Mouse (Mus musculus) adrenal gland, adult 8-10 months (tissue): ENCODE results near the gene Zfp467. TPM values are rescaled to one million over a fixed set of nuclear protein-coding genes. Genes with fewer than 3 reads are reported as not detected.
A peak's percentile ranks its signal among the peaks of the same experiment; 100 is the strongest.

Experiments used
- DNase-seq: peaks from one replicate; pipeline ENCODE4 v3.0.0; 2022
- total RNA-seq, 4 experiments: library from RNA; stranded (reverse); gene quantifications; 2 replicates each; pipeline ENCODE4 v1.2.4; 2022

Gene Zfp467
- 10 to 100 TPM; 56.7 to 68.0 (median 60.6) TPM for total RNA-seq

DNA sequence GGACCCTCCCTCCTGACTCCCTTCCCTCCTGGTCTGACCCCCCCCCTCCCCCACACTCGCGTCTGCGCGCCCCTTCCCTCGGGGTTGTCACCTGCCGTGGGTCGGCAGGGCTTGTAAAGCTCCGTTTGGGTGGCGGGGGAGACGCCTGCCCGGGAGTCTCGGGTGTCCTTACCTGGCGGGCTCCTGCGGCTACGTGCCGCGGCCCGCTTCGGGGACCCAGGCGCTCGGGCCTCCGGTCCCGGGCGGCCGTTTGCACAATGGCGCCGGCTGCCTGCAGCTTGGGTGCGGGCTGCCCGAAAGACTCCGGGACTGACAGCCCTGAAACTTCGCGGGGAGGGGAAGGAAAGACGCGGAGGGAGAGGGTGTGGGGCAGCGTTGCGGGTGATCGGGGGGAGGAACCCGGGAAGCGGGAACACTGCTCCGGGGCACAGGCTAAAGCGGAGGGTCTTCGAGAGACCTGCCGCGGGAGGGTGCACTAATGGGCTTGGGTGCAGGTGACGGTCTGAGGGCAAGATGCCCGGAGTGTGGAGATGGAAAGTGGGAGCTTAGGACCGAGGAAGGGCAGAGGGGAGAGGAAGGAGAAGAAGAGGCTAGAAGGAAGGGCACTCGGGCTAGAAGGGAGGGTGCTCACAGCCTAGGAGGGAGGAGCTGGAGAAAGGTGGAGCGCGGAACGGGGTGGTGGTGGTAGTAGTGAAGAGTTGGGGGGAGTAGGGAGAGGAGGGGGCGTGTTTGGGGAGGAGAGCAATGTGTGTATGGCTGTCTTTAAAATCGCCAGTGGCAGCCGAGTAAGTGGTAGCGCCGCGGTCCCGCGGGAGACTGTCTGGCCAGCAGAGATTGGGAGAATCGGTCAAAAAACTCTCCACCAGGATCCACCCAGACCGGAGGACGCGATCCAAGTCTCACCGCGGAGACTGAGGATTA is at the start of gene Zfp467:
TSS of gene Zfp467 (minus strand) at position 645 of the 921 bp plus-strand sequence.
- DNase-seq: peak; percentile 61

DNA sequence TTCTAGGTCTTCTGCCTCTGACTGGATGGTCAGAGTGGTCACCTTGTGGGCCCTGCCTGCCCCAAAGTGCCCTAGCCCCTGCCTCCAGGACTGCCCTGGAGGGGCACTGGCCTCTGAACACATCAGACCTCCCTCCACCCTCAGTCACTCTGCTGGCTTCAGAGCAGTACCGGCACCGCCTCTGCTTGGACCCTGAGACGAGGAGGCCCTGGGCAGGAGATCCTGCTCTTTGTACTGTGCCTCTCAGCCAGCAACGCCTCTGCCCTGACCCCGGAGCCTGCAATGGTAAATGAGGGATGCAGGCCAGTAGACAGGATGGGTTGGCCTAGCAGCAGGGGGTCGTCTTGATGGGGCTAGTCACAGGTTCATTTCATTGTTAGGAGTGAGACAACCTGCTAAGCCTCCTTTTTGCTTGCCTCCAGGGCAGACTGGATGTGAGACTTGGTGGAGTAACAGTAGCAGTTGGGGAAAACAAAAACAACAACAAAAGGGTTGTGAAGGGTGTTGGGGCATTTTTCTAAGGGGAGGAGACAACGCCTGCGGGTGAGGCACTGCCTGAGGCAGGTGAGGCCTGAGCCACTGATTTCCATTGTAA is 47.6 kb upstream of the Zfp467 start:
- no peak for DNase-seq

DNA sequence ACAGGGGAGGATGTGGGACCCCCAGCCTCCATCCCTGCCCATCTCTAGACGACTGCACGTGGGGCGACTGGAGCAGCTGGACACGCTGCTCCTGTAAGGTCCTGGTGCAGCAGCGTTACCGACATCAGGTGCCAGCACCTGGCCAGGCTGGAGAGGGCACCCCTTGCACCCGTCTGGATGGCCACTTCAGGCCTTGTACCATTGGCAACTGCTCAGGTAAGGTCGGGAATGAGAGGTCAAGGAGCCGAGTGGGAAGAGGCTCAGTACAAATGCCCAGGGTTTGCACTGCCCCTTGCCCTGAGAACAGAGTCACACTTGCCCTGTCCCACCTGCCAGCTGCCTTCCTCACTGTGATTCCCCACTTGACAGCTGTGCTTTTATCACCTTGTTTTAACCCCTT is 45.7 kb upstream of the Zfp467 start:
- DNase-seq: no peak

DNA sequence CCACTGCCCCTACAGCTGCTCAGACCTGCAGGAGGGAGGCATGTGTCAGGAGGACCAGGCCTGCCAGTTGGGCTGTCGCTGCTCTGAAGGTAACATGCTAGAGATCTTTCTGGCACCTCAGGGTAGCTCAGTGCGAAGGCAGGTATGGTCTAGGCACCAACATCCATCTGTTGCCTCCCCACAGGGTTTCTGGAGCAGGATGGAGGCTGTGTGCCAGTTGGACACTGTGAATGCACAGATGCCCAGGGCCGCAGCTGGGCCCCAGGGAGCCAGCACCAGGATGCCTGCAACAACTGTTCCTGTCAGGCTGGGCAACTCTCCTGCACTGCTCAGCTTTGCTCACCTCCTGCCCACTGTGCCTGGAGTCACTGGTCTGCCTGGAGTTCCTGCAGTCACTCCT is 44.1 kb upstream of the Zfp467 start:
- no peak for DNase-seq

DNA sequence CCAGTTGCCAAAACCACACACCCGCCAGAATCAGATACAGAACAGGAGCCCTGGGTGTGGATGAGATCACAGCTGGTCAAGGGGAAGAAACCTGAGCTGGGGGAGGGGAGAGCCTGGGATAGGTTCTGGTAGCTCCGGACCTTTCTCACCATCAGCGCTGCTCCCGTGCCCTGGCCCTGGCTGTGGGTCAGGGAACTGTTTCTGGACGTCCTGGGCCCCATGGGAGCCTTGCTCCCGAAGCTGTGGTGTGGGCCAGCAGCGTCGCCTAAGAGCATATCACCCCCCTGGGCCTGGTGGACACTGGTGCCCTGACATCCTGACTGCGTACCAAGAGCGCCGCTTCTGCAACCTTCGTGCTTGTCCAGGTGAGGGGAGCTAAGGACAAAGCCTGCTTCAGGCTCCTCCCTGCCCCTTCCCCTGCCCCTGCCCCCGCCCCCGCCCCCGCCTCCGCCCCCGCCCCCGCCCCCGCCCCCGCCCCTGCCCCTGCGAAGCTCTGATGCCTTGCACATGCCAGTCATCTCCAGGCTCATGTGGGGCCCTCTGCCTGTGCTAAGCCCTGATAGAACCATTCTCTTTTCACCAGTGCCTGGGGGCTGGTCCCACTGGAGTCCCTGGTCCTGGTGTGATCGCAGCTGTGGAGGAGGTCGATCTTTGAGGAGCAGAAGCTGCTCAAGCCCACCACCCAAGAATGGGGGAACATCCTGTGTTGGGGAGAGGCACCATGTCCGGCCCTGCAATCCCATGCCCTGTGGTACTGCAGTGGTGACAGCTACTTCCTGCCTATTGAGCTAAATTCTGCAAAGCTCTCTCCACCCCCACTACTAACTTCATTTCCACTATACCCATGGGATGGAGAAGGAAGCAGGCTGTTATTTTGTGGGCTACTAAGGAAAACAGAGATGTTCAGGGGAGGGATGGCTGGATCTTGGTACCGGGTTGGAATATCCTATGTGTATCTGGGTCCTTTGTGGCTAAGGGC is 42.4 kb upstream of the Zfp467 start:
- no peak for DNase-seq

DNA sequence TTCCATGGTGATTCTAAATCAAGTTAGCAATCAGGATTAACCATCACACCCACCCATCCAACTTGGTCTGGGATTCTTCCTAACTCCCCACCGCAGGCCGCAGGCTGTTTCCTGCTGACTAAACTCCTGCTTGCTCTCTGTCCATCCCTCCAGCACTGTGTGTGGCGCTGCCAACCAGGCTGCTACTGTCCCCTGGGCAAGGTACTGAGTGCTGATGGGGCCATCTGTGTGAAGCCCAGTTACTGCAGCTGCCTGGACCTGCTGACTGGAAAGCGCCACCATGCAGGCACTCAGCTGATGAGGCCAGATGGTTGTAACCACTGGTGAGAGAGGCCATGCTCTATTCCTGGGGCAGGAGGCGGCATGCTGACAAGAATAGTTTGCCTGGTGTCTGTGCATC is 36.9 kb upstream of the Zfp467 start:
- no peak for DNase-seq

DNA sequence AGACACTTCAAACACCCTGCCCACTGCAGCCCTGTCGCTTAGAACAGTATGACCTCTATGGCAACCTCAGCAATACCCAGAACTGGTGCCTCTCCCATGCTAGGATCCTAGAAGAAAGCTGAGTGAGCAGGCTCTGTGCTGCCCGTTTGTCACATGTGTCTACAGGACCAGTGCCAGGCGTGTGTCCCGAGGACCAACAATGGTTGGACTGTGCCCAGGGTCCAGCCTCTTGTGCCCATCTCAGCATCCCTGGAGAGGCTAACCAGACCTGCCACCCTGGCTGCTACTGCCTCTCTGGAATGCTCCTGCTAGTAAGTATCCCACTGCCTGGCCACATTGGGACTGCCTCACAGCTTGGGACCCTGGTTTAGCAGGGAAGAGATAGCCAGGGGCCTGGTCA is 32.8 kb upstream of the Zfp467 start:
- no peak for DNase-seq

DNA sequence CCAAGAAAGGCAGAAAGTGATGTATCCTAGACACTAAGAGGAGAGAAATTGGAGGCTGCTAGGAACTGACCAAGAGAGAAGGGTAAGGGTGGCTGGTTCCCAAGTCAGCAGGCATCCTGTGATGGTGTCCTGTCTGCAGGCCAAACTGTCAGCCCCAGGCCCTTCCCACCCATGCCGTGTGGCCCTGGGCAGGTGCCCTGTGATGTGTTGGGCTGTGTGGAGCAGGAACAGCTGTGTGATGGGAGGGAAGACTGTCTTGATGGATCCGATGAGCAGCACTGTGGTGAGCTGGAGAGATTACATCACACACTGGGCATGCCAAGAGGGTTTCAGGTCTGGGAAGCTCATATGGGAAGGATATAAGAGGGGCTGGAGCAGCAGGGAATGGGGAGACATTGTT is 25.1 kb upstream of the Zfp467 start:
- no peak for DNase-seq

DNA sequence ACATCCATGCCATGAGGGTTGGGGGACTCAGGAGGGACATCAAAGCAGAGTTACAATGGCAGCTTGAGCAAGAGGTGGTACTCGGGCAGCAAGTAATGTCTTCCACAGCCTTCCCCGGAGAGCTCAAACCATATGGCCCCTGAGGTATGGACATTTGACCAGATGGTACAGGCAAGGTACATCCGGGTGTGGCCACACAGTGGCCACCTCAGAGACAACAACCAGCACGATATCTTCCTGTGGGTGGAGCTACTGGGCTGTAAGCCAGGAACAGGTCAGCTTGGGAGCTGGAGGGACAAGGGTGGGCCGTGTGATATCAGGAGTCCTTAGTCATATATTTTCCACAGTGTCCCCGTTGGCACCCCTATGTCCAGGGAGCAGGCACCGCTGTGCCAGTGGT is 21.9 kb upstream of the Zfp467 start:
- no peak for DNase-seq

DNA sequence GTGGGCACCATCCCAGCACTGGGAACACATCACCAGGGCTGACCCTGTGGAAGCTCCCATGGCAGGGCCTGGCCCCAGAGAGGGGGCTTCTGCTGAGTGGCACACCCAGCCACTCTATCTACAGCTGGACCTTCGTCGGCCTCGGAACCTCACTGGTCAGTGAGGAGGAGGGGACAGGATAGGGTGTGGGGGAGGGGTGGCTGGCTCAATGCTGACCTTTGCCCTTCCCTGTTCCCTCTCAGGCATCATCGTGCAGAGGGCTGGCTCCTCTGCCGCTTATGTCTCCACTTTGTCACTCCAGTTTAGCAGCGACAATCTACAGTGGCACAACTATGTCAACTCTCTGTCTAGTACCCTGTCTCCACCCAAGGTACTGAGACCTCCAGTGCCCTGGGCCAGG is 21.1 kb upstream of the Zfp467 start:
- DNase-seq: no peak

DNA sequence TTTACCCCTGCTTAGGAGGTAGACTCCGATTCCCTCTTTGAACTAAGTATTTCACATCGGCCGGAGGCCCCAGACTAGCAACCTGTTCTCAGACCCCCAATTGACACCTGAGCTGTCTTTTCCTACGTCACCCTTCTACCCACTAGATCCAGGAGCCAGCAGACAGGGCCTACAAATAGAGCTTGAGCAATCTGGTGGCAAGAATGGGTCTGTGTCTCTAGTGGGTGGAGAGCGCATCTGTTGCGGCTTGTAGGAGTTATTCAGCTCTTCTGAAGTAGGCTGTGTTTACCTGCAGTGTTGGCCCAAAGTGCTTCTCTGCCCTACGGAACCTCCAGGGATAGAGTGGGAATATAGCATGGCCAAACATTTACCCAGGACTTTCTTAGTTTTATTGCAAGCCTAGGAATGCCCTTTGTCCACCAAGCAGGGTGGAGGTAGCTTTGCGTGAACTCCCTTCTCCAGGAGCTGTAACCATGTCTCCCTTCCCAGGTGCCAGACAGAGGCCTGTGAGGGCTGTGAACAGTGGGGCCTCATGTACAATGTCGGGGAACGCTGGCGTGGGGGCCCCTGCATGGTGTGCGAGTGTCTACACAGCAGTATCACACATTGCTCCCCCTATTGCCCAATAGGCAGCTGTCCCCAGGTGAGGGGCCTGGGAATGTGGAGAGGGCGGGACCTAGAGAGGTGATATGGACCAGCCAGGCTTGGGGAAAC is 19.5 kb upstream of the Zfp467 start:
- DNase-seq: no peak

DNA sequence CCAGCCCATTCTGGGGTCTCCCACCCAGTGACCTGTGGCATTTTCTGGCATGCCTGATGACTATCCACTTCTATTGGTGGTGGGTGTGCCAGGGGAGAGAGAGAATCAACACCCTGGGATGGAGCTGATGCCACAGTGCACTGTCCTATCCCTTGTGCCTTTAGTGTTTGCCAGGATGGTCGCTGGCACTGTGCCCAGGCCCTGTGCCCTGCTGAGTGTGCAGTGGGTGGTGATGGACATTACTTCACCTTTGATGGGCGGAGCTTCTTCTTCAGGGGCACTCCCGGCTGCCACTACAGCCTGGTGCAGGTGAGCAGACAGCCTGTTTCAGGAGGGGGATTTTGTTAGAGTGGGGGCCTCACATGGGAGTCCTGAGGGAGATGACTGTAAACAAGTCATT is 7.1 kb upstream of the Zfp467 start:
- DNase-seq: no peak

DNA sequence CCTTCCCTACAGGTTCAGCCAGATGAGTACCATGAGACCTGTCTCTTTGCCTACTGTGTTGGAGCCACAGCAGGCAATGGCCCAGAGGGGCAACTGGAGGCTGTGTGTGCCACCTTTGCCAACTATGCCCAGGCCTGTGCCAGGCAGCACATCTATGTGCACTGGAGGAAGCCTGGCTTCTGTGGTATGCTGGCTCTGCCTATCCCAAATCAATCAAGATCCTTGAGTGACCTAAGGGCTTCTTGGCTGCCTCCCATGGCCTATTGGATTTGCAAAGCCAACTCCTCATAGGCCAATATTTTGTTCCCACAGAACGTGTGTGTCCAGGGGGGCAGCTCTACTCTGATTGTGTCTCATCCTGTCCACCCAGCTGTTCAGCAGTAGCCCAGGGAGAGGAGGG is 6.5 kb upstream of the Zfp467 start:
- no peak for DNase-seq

DNA sequence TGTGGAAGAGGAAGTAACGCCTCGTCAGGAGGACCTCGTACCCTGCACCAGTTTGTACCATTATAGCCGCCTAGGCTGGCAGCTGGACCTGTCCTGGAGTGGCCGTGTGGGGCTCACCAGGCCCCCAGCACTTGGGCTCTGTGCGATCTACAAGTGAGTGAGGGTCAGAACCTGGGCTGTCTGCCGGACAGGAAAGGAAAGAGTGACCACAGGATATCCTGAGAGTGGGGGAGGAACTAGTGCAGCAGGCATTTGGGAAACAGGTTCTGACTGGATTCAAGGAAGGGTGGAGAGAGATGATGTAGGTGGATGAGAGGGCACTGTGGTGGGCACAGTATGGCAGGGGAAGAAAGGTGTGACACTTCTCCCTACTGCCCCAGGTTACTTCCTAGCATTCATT is 2.9 kb upstream of the Zfp467 start:
- DNase-seq: no peak

DNA sequence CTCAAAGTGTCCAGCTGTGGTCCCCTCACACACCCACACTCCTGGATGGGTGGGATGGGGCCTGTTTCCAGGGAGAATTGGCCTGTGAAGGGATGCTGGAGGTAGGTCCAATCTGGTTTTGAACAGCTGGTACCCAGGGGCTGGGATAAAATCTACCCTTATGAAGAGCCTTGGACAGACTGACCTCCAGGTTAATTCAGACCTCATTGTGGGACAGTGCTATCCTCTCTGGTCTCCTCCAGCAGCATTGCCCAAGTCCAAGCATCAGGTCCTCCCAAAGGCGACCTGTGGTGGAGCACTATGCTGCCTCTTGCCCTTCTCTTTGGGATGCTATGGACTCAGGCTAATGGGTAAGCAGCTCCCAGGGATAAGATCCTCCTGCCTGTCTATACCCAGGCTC is 2.3 kb upstream of the Zfp467 start, which contains the start of gene Sspo:
TSS of gene Sspo (plus strand) at position 301 of the 400 bp plus-strand sequence.
- DNase-seq: no peak

DNA sequence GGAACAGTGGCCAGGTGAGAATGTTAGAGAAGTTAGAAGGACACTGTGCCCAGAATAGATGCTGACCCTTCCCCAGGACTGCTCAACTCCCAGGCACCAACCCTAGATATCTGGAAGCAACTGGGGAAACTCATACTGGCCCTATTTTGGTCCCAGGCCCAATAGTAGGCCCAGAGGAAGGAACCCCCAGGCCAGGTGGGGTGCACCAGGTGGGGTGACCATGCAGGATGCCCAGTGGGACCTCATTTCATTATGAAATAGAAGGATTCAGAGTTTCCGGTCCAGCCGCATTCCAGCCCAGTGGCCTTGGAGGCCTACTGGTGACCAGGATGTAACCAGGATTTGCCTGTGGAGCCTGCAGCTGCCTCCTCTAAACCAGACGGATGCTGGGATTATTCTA is 1.3 kb upstream of the Zfp467 start:
- DNase-seq: no peak

DNA sequence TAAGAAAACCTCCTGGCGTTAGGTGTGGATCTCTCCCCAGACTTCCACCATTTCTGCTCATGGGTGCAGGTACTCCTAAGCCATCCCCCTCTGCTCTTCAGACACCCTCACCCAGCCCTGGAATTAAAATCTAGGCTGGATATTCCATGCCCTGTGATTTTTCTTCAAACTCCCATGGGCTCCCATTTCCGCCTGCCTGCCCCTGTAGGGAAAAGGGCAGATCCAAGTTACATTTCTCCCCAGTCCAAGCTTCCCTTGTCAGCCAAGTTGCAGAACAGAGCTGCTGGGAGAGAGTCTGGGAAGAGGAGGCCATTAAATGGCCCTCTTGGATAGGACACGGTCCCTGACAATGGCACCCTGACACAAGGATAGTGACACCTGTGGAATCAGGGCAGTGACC is 631 bp upstream of the Zfp467 start:
- no peak for DNase-seq

DNA sequence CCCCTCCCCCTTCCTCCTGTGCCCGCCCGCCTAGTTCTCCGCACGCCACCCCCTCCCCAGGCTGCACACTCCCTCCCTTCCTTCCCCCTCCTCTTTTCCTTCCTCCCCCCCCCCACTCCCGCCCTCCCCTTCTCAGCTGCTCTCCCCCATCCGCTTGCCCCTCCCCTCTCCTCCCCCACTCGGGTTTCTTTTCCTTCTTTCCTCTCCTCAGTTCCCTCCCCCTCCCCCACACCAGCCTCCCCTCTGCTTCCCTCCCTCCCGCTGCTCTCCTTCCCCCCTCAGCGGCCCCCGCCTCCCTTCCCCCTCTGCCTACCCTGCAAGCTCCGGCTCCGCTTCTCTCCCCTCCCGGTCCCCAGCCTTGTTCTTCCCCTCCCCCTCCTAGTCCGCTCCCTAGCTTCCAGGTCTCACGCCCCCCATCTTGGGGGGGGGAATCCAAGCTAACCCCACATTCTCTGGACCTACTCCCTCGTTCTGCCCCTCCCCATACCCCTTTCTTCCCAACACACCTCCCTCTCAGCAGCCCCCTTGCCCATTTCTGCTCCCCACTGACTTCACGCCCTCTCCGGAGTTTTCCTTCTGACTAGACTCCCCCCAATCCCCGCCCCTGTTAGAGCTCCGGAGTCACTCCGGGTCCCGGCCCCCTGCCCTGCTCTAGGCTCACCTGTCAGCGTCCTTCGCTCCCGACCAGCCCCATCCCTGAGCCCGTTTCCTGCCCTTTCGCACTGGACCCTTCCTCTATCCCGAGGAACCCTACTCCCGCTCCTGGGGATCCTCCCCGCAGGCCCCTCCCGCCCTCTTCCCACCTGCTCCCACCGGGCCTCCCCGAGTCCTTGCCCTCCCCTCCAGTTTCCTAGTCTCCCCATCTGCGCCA is 1.1 kb downstream of the Zfp467 start:
- peak; percentile 74 for DNase-seq

DNA sequence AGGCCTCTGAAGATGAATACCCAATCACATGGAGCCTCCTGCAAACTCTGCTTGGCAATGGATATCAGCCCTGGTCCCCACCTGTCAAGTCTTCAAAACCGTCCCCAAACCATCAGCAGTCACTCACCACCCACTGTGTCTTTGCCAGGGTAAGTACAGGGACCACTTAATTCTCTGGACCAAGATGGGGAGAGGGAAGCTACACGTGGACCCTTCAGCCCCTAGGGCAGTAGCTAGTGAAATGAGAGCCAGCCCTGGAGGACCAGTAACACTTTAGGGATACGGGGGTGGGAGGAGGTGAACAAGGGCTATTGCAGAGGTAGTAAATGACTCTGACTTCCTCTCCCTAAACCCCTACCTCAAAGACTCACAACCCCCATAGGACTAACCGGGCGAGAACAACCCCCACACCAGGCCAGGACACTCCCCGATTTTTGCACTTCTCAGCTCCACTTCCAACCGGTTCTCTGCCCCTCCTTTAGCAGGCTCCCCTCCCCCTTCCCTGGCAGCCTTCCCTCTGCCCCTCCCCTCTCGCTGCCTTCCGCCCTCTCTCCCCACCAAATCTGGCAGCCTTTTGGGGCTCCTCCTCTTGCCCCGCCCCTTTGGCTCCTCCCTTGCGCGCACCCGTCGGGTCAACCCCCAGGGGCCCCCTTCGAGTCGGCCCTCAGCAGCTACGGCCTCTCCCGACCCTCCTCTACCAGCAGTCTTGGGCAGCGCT is 1.9 kb downstream of the Zfp467 start:
- DNase-seq: peak; percentile 97

DNA sequence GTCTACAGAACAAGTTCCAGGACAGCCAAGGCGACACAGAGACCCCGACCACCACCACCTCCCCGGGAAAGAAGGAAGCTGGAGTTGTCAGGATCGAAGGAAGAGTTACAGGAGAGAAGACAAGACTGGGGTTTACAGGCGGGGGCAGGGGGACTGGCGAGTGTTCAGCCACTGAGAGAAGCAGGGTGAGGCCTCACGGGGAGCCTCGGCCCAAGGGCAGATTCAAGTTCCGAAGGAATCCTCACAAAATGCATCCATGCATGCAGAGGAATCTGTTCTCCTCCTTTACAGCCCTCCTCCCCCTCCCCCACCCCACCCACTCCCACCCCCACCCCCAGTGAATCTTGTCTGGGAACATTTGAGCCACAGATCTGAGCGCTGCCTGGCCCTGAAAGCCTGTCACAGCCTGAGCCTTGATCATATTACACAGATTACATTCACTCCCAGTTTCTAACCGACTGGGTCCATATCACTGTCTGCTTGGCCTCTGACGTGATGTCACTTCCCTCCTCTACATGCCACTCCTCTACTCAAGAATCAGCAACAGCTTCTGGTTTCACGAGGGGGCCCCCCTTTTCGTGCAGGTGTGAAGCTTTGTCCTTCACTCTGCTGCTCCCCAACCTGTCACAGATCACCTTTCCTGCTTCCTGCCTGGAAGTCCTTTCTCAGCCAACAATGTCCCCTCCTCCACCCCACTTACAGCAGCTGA is 5.2 kb downstream of the Zfp467 start:
- DNase-seq: peak; percentile 13
